Comparison of ENCODE assay signal across 12 mouse cellular contexts in the genomic region with DNA sequence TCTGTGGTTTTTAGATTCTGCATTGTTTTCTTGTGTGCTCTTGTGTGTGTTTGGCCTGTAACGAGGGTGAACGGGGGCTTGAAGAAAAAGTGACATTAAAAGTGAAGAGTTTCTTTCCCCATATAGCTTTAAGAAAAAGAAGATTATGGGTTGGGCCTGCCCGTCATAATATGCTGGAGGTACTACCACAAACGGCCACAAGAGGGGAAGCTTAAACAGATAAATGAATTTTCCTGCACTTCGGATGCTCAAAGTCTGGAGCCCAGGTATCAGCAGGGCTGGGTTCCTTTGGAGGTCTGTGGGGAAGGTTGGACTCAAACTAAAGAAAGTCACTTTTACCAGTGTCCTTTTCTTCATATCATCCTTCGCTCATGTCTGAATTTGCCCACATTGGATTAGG.
A peak's percentile ranks its signal among the peaks of the same experiment; 100 is the strongest.
DNase-seq lines count a peak whose midpoint lies in the region; ATAC-seq and TF ChIP-seq lines count a peak whose summit lies in the region.
"Had no signal": no experiment of that assay in that cellular context is flagged by ENCODE, and none has a peak within 500 bp of the region (broad histone marks: within the 10 kb centered on the region; RNA-seq: fewer than 3 reads in every experiment).

No protein-coding gene starts in this region.

- no peaks in the 10 kb centered on the region for H3K27me3 ChIP-seq in forebrain, postnatal 0 days (ENCODE audit: insufficient read depth, low read length)
- no peaks in the 10 kb centered on the region for H3K27me3 ChIP-seq in forebrain, embryonic 11.5 days (ENCODE audit: control insufficient read depth, insufficient read depth, low read length)
- H3K27me3 ChIP-seq in Patski, result peaks cover 22% of the 10 kb centered on the region
- H3K27me3 ChIP-seq: embryonic facial prominence, embryonic 15.5 days; liver, embryonic 15.5 days had no signal

- in situ Hi-C loops in Patski (cut with MboI; ENCODE audit: low pct_unique_long_range_greater_than_20kb), result no loop called here

- POLR2A ChIA-PET in Patski (lab: Charles Lee), result no interaction called here

- ATAC-seq in forebrain, postnatal 0 days, result no peak
- ATAC-seq in forebrain, embryonic 11.5 days (replicated peaks; ENCODE audit: low FRiP score), result no peak
- no peak for ATAC-seq in Patski
- ATAC-seq in CD4-positive, CD25-positive, alpha-beta regulatory T cell, adult 4 months, result no peak

- H3K9me3 ChIP-seq in forebrain, postnatal 0 days (ENCODE audit: low read length), result no peaks in the 10 kb centered on the region
- H3K9me3 ChIP-seq in forebrain, embryonic 11.5 days (ENCODE audit: control insufficient read depth, low read length), result no peaks in the 10 kb centered on the region
- H3K9me3 ChIP-seq: embryonic facial prominence, embryonic 15.5 days; liver, embryonic 15.5 days had no signal

- peak; percentile 38 for DNase-seq in forebrain, postnatal 0 days
- DNase-seq in forebrain, embryonic 11.5 days (ENCODE audit: low spot score), result no peak
- DNase-seq in left cerebral cortex, adult 2 months (ENCODE audit: extremely low spot score in 1 of 2, low spot score in 2 of 2), result peak; percentile 13
- no peak for DNase-seq in left cerebral cortex, adult 9 months (ENCODE audit: low spot score in 2 of 2)
- DNase-seq in 3T3-L1 (ENCODE audit: low read depth, low spot score) (peak; percentile 50), Patski (ENCODE audit: low read depth, low spot score) (no peak)
- DNase-seq in heart, postnatal 10 days, result no peak
- DNase-seq: gastrocnemius, adult 2 months; thymus, adult 2 months had no signal

- no peak overlapping the region for H3K4me2 ChIP-seq in forebrain, postnatal 0 days (ENCODE audit: low read depth)
- H3K4me2 ChIP-seq in forebrain, embryonic 11.5 days (ENCODE audit: low read depth, low read length, severe bottlenecking), result no peak overlapping the region
- H3K4me2 ChIP-seq: embryonic facial prominence, embryonic 15.5 days; liver, embryonic 15.5 days had no signal

- intact Hi-C loops in left cerebral cortex, adult 2 months (cut with DNase I), result no loop called here
- intact Hi-C loops in heart, postnatal 10 days (cut with DNase I), result no loop called here

- no peak overlapping the region for H3K9ac ChIP-seq in forebrain, postnatal 0 days
- no peak overlapping the region for H3K9ac ChIP-seq in forebrain, embryonic 11.5 days (ENCODE audit: low read length)
- H3K9ac ChIP-seq: embryonic facial prominence, embryonic 15.5 days; liver, embryonic 15.5 days had no signal

- no peak overlapping the region for H3K4me3 ChIP-seq in forebrain, postnatal 0 days (ENCODE audit: low read depth, low read length)
- no peak overlapping the region for H3K4me3 ChIP-seq in forebrain, embryonic 11.5 days (ENCODE audit: low read depth, low read length)
- H3K4me3 ChIP-seq in left cerebral cortex, adult 2 months, result no peak overlapping the region
- H3K4me3 ChIP-seq: embryonic facial prominence, embryonic 15.5 days; gastrocnemius, adult 2 months; liver, embryonic 15.5 days had no signal

- H3K4me1 ChIP-seq in forebrain, postnatal 0 days (ENCODE audit: insufficient read depth), result no peaks in the 10 kb centered on the region
- H3K4me1 ChIP-seq in forebrain, embryonic 11.5 days (replicated peaks; ENCODE audit: control insufficient read depth, insufficient read depth, low read length), result no peaks in the 10 kb centered on the region
- H3K4me1 ChIP-seq: embryonic facial prominence, embryonic 15.5 days; liver, embryonic 15.5 days had no signal

- 41% methylated on average over 6 of the region's 6 CpGs for WGBS in forebrain, postnatal 0 days
- 52% methylated on average over 6 of the region's 6 CpGs for WGBS in forebrain, embryonic 11.5 days

- TF ChIP-seq CTCF in forebrain, postnatal 0 days (IDR thresholded peaks at IDR 0.05; ENCODE audit: low read depth), result peak; percentile 58
- TF ChIP-seq CTCF in left cerebral cortex, adult 2 months (IDR thresholded peaks at IDR 0.05), result peak; percentile 60
- TF ChIP-seq CTCF in Patski (IDR thresholded peaks at IDR 0.05), result peak; percentile 44

- CTCF ChIA-PET in Patski (lab: Charles Lee), result no interaction called here

- H3K27ac ChIP-seq in forebrain, postnatal 0 days (ENCODE audit: low read depth, low read length), result no peak overlapping the region
- H3K27ac ChIP-seq in forebrain, embryonic 11.5 days (ENCODE audit: low read depth, low read length), result no peak overlapping the region
- no peak overlapping the region for H3K27ac ChIP-seq in left cerebral cortex, adult 2 months
- H3K27ac ChIP-seq: embryonic facial prominence, embryonic 15.5 days; gastrocnemius, adult 2 months; liver, embryonic 15.5 days had no signal

- no peaks in the 10 kb centered on the region for H3K36me3 ChIP-seq in forebrain, postnatal 0 days (ENCODE audit: insufficient read depth)
- H3K36me3 ChIP-seq in forebrain, embryonic 11.5 days (ENCODE audit: control insufficient read depth, insufficient read depth, low read length), result no peaks in the 10 kb centered on the region
- H3K36me3 ChIP-seq: embryonic facial prominence, embryonic 15.5 days; liver, embryonic 15.5 days had no signal

Comparison
In these comparisons a context has a peak if more than half of its experiments do, and no peak if none do; other contexts are left out.
1. DNase-seq: peak in forebrain, postnatal 0 days (single experiment), left cerebral cortex, adult 2 months (2 of 2) and 3T3-L1 (single experiment); none in forebrain, embryonic 11.5 days (single experiment), left cerebral cortex, adult 9 months (0 of 2), Patski (single experiment) and heart, postnatal 10 days (0 of 2).
2. Peak in every context shown above with its lines, with median percentiles within 50 percentile points of each other: CTCF ChIP-seq.